Mouse (Mus musculus): ENCODE data around the gene Lin28a.

The Lin28a gene

GRCm38 (mm10) chr4:134041317-134042123, 22.9 kb upstream of the Lin28a start:
- CTCF ChIA-PET = interaction anchor here in 2 of 4 experiments (1.0 to 1.1 kb wide), 2 partner anchors 29 to 34 kb away, joined by 4 to 5 read pairs; no protein-coding TSS in a partner anchor
- POLR2A ChIA-PET = interaction anchor here in 2 of 4 experiments (0.5 to 1.1 kb wide), 8 partner anchors 13 to 1276 kb away, joined by 3 to 4 read pairs (median 3); no protein-coding TSS in a partner anchor

GRCm38 (mm10) chr4:134035953-134036352, 17.3 kb upstream of the Lin28a start:
- ChIA-PET POLR2A (interaction anchor here (0.5 to 2.1 kb wide), 32 partner anchors 16 to 1781 kb away, joined by 3 to 7 read pairs (median 3); partner anchors contain the start of gene Cd52 (in 1 of the 4)), CTCF (interaction anchor here (0.5 to 3.6 kb wide), 108 partner anchors 9 to 921 kb away, joined by 3 to 36 read pairs (median 5); partner anchors contain the start of genes Crybg2 (in 3 of the 4), Sh3bgrl3 (in 2 of the 4), Cd52 (in 1 of the 4) and Cep85 (in 1 of the 4))

- POLR2A ChIA-PET = interaction anchor here in 1 of 4 experiments (0.5 kb wide), 1 partner anchor 32 kb away, joined by 4 read pairs; no protein-coding TSS in a partner anchor
- CTCF ChIA-PET = interaction anchor here in 3 of 4 experiments (0.5 to 4.2 kb wide), 4 partner anchors 10 to 18 kb away, joined by 3 to 24 read pairs (median 4); no protein-coding TSS in a partner anchor
Observed at GRCm38 (mm10) chr4:134025802-134026201, 7.2 kb upstream of the Lin28a start.

- POLR2A ChIA-PET = interaction anchor here in 3 of 4 experiments (0.6 to 2.1 kb wide), 18 partner anchors 8 to 142 kb away, joined by 3 to 12 read pairs (median 4); partner anchors contain the start of genes Dhdds (in 1 of the 3) and Hmgn2 (in 1 of the 3)
Observed at GRCm38 (mm10) chr4:134020621-134021020, 2.0 kb upstream of the Lin28a start.

GRCm38 (mm10) chr4:134019641-134020351, 1.2 kb upstream of the Lin28a start:
- ChIA-PET POLR2A (interaction anchor here in 3 of 4 experiments (0.6 to 2.1 kb wide), 35 partner anchors 9 to 266 kb away, joined by 3 to 12 read pairs (median 4); partner anchors contain the start of genes Cep85 (in 1 of the 3), Dhdds (in 1 of the 3) and Hmgn2 (in 1 of the 3)), CTCF (interaction anchor here (0.6 to 2.4 kb wide), 9 partner anchors 16 to 597 kb away, joined by 3 to 16 read pairs (median 3); no protein-coding TSS in a partner anchor)

More at GRCm38 (mm10) chr4:134020621-134021020, 2.0 kb upstream of the Lin28a start:
- CTCF ChIA-PET = interaction anchor here (0.5 to 2.4 kb wide), 11 partner anchors 13 to 598 kb away, joined by 3 to 16 read pairs (median 3); no protein-coding TSS in a partner anchor

- ChIA-PET CTCF (interaction anchor here (0.6 to 2.4 kb wide), 5 partner anchors 16 to 593 kb away, joined by 3 to 16 read pairs (median 5); no protein-coding TSS in a partner anchor), POLR2A (interaction anchor here in 3 of 4 experiments (0.6 to 2.1 kb wide), 25 partner anchors 9 to 265 kb away, joined by 3 to 12 read pairs (median 4); partner anchors contain the start of genes Cep85 (in 1 of the 3), Dhdds (in 1 of the 3) and Hmgn2 (in 1 of the 3))
Observed at GRCm38 (mm10) chr4:134019210-134019609, 569 bp upstream of the Lin28a start.

GRCm38 (mm10) chr4:134018038-134018778, 433 bp downstream of the Lin28a start:
- POLR2A ChIA-PET = interaction anchor here in 3 of 4 experiments (0.7 to 1.7 kb wide), 9 partner anchors 40 to 707 kb away, joined by 3 to 4 read pairs (median 3); partner anchors contain the start of genes Cep85 (in 1 of the 3) and Sh3bgrl3 (in 1 of the 3)
- CTCF ChIA-PET = interaction anchor here in 2 of 4 experiments (0.5 to 1.5 kb wide), 2 partner anchors 18 to 1019 kb away, joined by 3 to 5 read pairs; no protein-coding TSS in a partner anchor

- ChIA-PET POLR2A (interaction anchor here in 3 of 4 experiments (0.6 to 1.7 kb wide), 17 partner anchors 10 to 940 kb away, joined by 3 to 9 read pairs (median 3); partner anchors contain the start of genes Cep85 (in 2 of the 3) and Sh3bgrl3 (in 1 of the 3)), CTCF (interaction anchor here (0.6 to 1.5 kb wide), 9 partner anchors 18 to 1355 kb away, joined by 3 to 5 read pairs (median 4); partner anchors contain the start of genes Cep85 (in 1 of the 4) and Pigv (in 1 of the 4))
Observed at GRCm38 (mm10) chr4:134017201-134017865, 1.3 kb downstream of the Lin28a start.

- POLR2A ChIA-PET = interaction anchor here in 3 of 4 experiments (0.6 to 1.7 kb wide), 18 partner anchors 10 to 940 kb away, joined by 3 to 9 read pairs (median 3); partner anchors contain the start of genes Cep85 (in 2 of the 3), Hmgn2 (in 1 of the 3) and Sh3bgrl3 (in 1 of the 3)
- CTCF ChIA-PET = interaction anchor here (0.6 to 1.5 kb wide), 9 partner anchors 69 to 1356 kb away, joined by 3 to 5 read pairs (median 4); partner anchors contain the start of genes Cep85 (in 1 of the 4) and Pigv (in 1 of the 4)
Observed at GRCm38 (mm10) chr4:134016767-134017166, 1.9 kb downstream of the Lin28a start.

- ChIA-PET CTCF (interaction anchor here in 3 of 4 experiments (0.5 to 1.5 kb wide), 5 partner anchors 171 to 803 kb away, joined by 3 to 5 read pairs (median 4); partner anchors contain the start of genes Cep85 (in 1 of the 3) and Pigv (in 1 of the 3)), POLR2A (interaction anchor here in 3 of 4 experiments (0.6 to 1.5 kb wide), 15 partner anchors 9 to 359 kb away, joined by 3 to 9 read pairs (median 3); partner anchors contain the start of genes Cep85 (in 1 of the 3), Hmgn2 (in 1 of the 3) and Sh3bgrl3 (in 1 of the 3))
Observed at GRCm38 (mm10) chr4:134016208-134016607, 2.4 kb downstream of the Lin28a start.

- POLR2A ChIA-PET = interaction anchor here (0.6 to 3.1 kb wide), 27 partner anchors 11 to 1974 kb away, joined by 3 to 18 read pairs (median 4); partner anchors contain the start of genes Hmgn2 (in 3 of the 4), Dhdds (in 1 of the 4) and Pithd1 (in 1 of the 4)
- CTCF ChIA-PET = interaction anchor here (0.5 to 1.6 kb wide), 31 partner anchors 10 to 167 kb away, joined by 3 to 12 read pairs (median 4); partner anchors contain the start of gene Sh3bgrl3 (in 1 of the 4)
Observed at GRCm38 (mm10) chr4:134012858-134013528, 5.6 kb downstream of the Lin28a start.

- ChIA-PET POLR2A (interaction anchor here (0.6 to 3.1 kb wide), 26 partner anchors 10 to 333 kb away, joined by 3 to 18 read pairs (median 3); partner anchors contain the start of genes Hmgn2 (in 3 of the 4), Cep85 (in 1 of the 4) and Dhdds (in 1 of the 4)), CTCF (interaction anchor here (0.5 to 2.0 kb wide), 13 partner anchors 24 to 702 kb away, joined by 3 to 9 read pairs (median 4); partner anchors contain the start of gene Hmgn2 (in 1 of the 4))
Observed at GRCm38 (mm10) chr4:134011450-134012414, 6.9 kb downstream of the Lin28a start.

GRCm38 (mm10) chr4:134009709-134010108, 8.9 kb downstream of the Lin28a start:
- ChIA-PET CTCF (interaction anchor here in 1 of 4 experiments (0.8 kb wide), 1 partner anchor 99 kb away, joined by 3 read pairs; no protein-coding TSS in a partner anchor), POLR2A (interaction anchor here in 3 of 4 experiments (0.5 to 2.7 kb wide), 5 partner anchors 10 to 177 kb away, joined by 3 to 10 read pairs (median 4); partner anchors contain the start of gene Cep85 (in 1 of the 3))

All from embryonic stem cell, embryonic (primary cell).